Mouse (Mus musculus) CH12.LX (cell line): ENCODE results near the gene Serpina5.

ENCODE experiments used
- ETS1 ChIP-seq: conservative IDR thresholded peaks from 2 replicates; pipeline ENCODE4 v1.6.1; 2012; ENCODE audit warnings: low read depth, mild to moderate bottlenecking, inconsistent platforms, low read length, improper control_type of control experiment, moderate library complexity
- PAX5 ChIP-seq: IDR thresholded peaks from 2 replicates; pipeline ENCODE4 v1.6.1; 2012; ENCODE audit warnings: low read length, inconsistent platforms, mixed read lengths
- POLR2A ChIP-seq: IDR thresholded peaks from 2 replicates; pipeline ENCODE4 v1.6.1; 2011; ENCODE audit warnings: low read depth, mild to moderate bottlenecking, improper control_type of control experiment, low read length

- no peak for TF ChIP-seq POLR2A
- no peak for TF ChIP-seq ETS1
- TF ChIP-seq PAX5, result no peak
Observed at GRCm38 (mm10) chr12:104057050-104057449, 43.9 kb upstream of the Serpina5 start.
